Comparison of ENCODE assay signal across 8 mouse cellular contexts in the genomic region with DNA sequence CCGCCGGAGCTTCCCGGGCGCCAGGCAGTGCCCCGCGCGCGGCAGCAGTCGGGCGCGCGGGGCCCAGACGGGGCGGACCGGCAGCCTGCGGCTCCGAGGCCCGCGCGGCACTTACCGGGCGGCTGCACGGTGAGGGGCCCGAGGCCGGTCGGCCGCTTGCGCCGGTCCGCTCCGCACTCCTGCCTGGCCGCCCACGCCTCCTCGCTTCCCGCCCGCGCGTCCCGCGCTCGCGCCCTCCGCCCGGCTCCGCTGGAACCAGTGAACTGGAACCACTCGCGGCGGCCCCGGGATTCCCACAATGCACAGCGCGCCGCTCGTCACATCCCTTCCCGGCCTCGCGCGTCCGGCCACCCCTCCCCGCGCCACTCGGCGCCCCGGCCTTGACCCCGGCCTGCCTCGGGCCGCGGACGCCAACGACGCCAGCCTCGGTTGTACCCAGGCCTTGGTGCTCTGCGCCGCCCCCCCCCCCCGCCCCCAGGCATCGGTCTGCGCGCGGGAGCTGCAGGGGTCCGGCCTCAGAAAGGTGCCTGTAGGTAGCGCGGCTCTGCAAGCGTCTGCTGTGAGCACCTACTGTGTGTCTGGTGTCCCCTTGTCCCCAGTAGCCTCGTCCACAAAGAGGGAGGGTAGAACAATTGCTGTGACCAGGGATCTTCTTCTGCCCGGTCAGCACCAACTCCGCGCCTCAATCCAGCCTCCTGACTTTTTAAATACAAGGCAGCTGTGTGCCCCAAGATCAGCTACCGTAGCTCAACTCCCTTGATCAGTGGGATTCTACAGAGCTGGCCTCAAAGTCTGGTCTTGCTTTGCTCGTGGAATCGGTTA. TPM values are rescaled to one million over a fixed set of nuclear protein-coding genes. Genes with fewer than 3 reads are reported as not detected.
DNase-seq lines count a peak whose midpoint lies in the region; ATAC-seq and TF ChIP-seq lines count a peak whose summit lies in the region.

No protein-coding gene starts in this region.

- H3K4me2 ChIP-seq in forebrain, postnatal 0 days (ENCODE audit: low read depth): peak overlapping the region; percentile 96
- H3K4me2 ChIP-seq in lung, embryonic 15.5 days: peak overlapping the region; percentile 83

- peaks cover 49% of the 10 kb centered on the region for H3K4me1 ChIP-seq in G1E (ENCODE audit: insufficient read depth, low read depth, low read length)
- H3K4me1 ChIP-seq in forebrain, postnatal 0 days (ENCODE audit: insufficient read depth): no peaks in the 10 kb centered on the region
- H3K4me1 ChIP-seq in lung, embryonic 15.5 days: peaks cover 31% of the 10 kb centered on the region
- peaks cover 19% of the 10 kb centered on the region for H3K4me1 ChIP-seq in olfactory bulb, adult 2 months (ENCODE audit: control insufficient read depth, insufficient read depth, low read length)

- H3K9ac ChIP-seq in forebrain, postnatal 0 days: peak overlapping the region; percentile 95
- H3K9ac ChIP-seq in lung, embryonic 15.5 days: peak overlapping the region; percentile 99

- WGBS in forebrain, postnatal 0 days: 4% methylated on average over 81 of the region's 89 CpGs
- 1% methylated on average over 86 of the region's 89 CpGs for WGBS in lung, embryonic 15.5 days
- WGBS in olfactory bulb, adult 2 months: under 1% methylated on average over 82 of the region's 89 CpGs

- TF ChIP-seq POLR2A in olfactory bulb, adult 2 months (IDR thresholded peaks at IDR 0.05; ENCODE audit: insufficient read depth, low read depth, low read length): peak; percentile 46; the same call in 1 of the 2 replicates

- no peaks in the 10 kb centered on the region for H3K9me3 ChIP-seq in G1E (replicated peaks)
- no peaks in the 10 kb centered on the region for H3K9me3 ChIP-seq in forebrain, postnatal 0 days (ENCODE audit: low read length)
- no peaks in the 10 kb centered on the region for H3K9me3 ChIP-seq in lung, embryonic 15.5 days

- ATAC-seq in G1E (ENCODE audit: extremely low read depth, insufficient number of reproducible peaks, low FRiP score, poor library complexity, severe bottlenecking): peak; percentile 42
- ATAC-seq in forebrain, postnatal 0 days: peak; percentile 92
- peak; percentile 88 for ATAC-seq in lung, embryonic 15.5 days (ENCODE audit: borderline replicate concordance, extremely low read depth, low FRiP score, low TSS enrichment)

- peak overlapping the region; percentile 95 for H3K4me3 ChIP-seq in G1E (ENCODE audit: low read depth, low read length)
- peak overlapping the region; percentile 94 for H3K4me3 ChIP-seq in forebrain, postnatal 0 days (ENCODE audit: low read depth, low read length)
- peak overlapping the region; percentile 98 for H3K4me3 ChIP-seq in lung, embryonic 15.5 days
- peak overlapping the region; percentile 78 for H3K4me3 ChIP-seq in olfactory bulb, adult 2 months (ENCODE audit: insufficient read depth, low read depth, low read length)

- peaks cover 34% of the 10 kb centered on the region for H3K36me3 ChIP-seq in G1E (replicated peaks)
- H3K36me3 ChIP-seq in forebrain, postnatal 0 days (ENCODE audit: insufficient read depth): no peaks in the 10 kb centered on the region
- H3K36me3 ChIP-seq in lung, embryonic 15.5 days: 0 out of 2 replicates have a peak, but pooled peaks cover under 1% of the 10 kb centered on the region

- DNase-seq in G1E (ENCODE audit: low spot score): peak; percentile 96
- DNase-seq in cerebellum, adult 18-20 months: peak; percentile 90 to 95
- peak; percentile 83 for DNase-seq in forebrain, postnatal 0 days
- peak; percentile 93 for DNase-seq in heart, postnatal 4 days
- peak; percentile 61 for DNase-seq in layer of hippocampus, adult 9-10 months (ENCODE audit: low spot score)
- DNase-seq in thymus, adult 18-20 months: peak; percentile 78

- TF ChIP-seq CTCF in G1E (IDR thresholded peaks at IDR 0.05; ENCODE audit: low read depth, low read length): no peak
- no peak for TF ChIP-seq CTCF in forebrain, postnatal 0 days (IDR thresholded peaks at IDR 0.05; ENCODE audit: low read depth)
- no peak for TF ChIP-seq CTCF in olfactory bulb, adult 2 months (IDR thresholded peaks at IDR 0.05; ENCODE audit: insufficient read depth, low read depth, low read length)

- no peaks in the 10 kb centered on the region; the same call in 1 of the 2 replicates for H3K27me3 ChIP-seq in G1E (ENCODE audit: insufficient read depth, low read length)
- H3K27me3 ChIP-seq in forebrain, postnatal 0 days (ENCODE audit: insufficient read depth, low read length): no peaks in the 10 kb centered on the region
- no peaks in the 10 kb centered on the region for H3K27me3 ChIP-seq in lung, embryonic 15.5 days

- peak overlapping the region; percentile 86 for H3K27ac ChIP-seq in forebrain, postnatal 0 days (ENCODE audit: low read depth, low read length)
- H3K27ac ChIP-seq in lung, embryonic 15.5 days: peak overlapping the region; percentile 87
- H3K27ac ChIP-seq in olfactory bulb, adult 2 months (ENCODE audit: insufficient read depth, low read depth, low read length): peak overlapping the region; percentile 74

RNA-seq across cellular contexts. Expression of gene H2afy, which starts 0.7 kb away (rescaled TPM):
- total RNA-seq in G1E (2014; fragmentation: Nextera tagmentation) (161 and 189 TPM in 2 replicates), G1E (2017) (177 and 198 TPM in 2 replicates)
- polyA plus RNA-seq in G1E (2012): 503 and 573 TPM in 2 replicates
- total RNA-seq in forebrain, postnatal 0 days (2014; rRNA removed): 151 and 181 TPM in 2 replicates
- 169 and 171 TPM in 2 replicates for polyA plus RNA-seq in forebrain, postnatal 0 days (2015; fragmentation: Nextera tagmentation; extraction: Ambion mirVana)
- 10 to 100 TPM; 84.6 to 91.3 TPM for total RNA-seq in heart, postnatal 4 days (2021)
- polyA plus RNA-seq in lung, embryonic 15.5 days (2015; fragmentation: Nextera tagmentation; extraction: Ambion mirVana): 317 and 326 TPM in 2 replicates
- polyA plus RNA-seq in olfactory bulb, adult 2 months (2012; ENCODE audit: insufficient read depth, insufficient read length, low replicate concordance, missing spikeins): 408 TPM in 1 of 2 replicates, not detected in the other

RNA-seq across cellular contexts. Expression of gene Tifab, which starts 43.2 kb away (rescaled TPM):
- total RNA-seq in G1E (2014; fragmentation: Nextera tagmentation) (not detected in 2 replicates), G1E (2017) (0.06 and 0.16 TPM in 2 replicates)
- not detected in 2 replicates for polyA plus RNA-seq in G1E (2012)
- total RNA-seq in forebrain, postnatal 0 days (2014; rRNA removed): 0.05 and 0.92 TPM in 2 replicates
- polyA plus RNA-seq in forebrain, postnatal 0 days (2015; fragmentation: Nextera tagmentation; extraction: Ambion mirVana): 0.58 and 0.61 TPM in 2 replicates
- under 1 TPM; 0.65 to 0.69 TPM for total RNA-seq in heart, postnatal 4 days (2021)
- polyA plus RNA-seq in lung, embryonic 15.5 days (2015; fragmentation: Nextera tagmentation; extraction: Ambion mirVana): 3.1 and 3.9 TPM in 2 replicates
- not detected in 2 replicates for polyA plus RNA-seq in olfactory bulb, adult 2 months (2012; ENCODE audit: insufficient read depth, insufficient read length, low replicate concordance, missing spikeins)

Comparison
In these comparisons a context has a peak if more than half of its experiments do, and no peak if none do; other contexts are left out.
1. Peak in every context shown above with its lines: DNase-seq, ATAC-seq, H3K4me3 ChIP-seq and H3K27ac ChIP-seq.
2. ATAC-seq: peak in every context shown above with its lines; median percentile 92 in forebrain, postnatal 0 days; 88 in lung, embryonic 15.5 days; 42 in G1E.